In the genomic region with DNA sequence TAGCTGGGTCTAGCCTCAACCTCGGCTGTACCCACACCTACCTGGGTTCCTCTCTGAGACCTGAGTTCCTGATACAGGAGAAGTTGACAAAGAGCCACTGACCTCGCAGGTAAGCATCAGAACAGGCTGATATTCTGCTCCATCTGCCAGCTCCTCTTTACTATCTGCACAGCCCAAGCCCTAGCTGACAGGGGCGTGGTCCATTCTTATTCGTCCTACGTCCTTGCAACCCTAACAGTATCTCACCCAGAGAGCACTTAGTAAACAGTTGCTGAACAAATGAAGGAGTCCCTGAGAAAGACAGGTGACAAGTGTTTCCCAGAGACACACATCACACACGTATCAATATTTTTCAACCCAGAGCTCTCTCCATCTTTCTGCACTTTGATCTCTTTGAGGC, we compare ENCODE assay signal across 27 mouse cellular contexts. TPM values are rescaled to one million over a fixed set of nuclear protein-coding genes. Genes with fewer than 3 reads are reported as not detected.
DNase-seq lines count a peak whose midpoint lies in the region; ATAC-seq and TF ChIP-seq lines count a peak whose summit lies in the region.
"Had no signal": no experiment of that assay in that cellular context is flagged by ENCODE, and none has a peak within 500 bp of the region (broad histone marks: within the 10 kb centered on the region; RNA-seq: fewer than 3 reads in every experiment).

No protein-coding gene starts in this region.

- H3K4me3 ChIP-seq in liver, postnatal 0 days (ENCODE audit: low read depth, low read length): no peak overlapping the region
- no peak overlapping the region for H3K4me3 ChIP-seq in liver, embryonic 11.5 days (ENCODE audit: low read depth, low read length)
- no peak overlapping the region for H3K4me3 ChIP-seq in liver, embryonic 15.5 days (replicated peaks)
- no peak overlapping the region for H3K4me3 ChIP-seq in small intestine, adult 2 months (ENCODE audit: low read depth, low read length)
- H3K4me3 ChIP-seq: embryonic facial prominence, embryonic 12.5 days; forebrain, embryonic 13.5 days; gastrocnemius, adult 2 months; heart, embryonic 13.5 days; hindbrain, embryonic 12.5 days had no signal

- WGBS in liver, postnatal 0 days (ENCODE audit: insufficient replicate concordance): 75% methylated on average over 6 of the region's 6 CpGs
- 56% methylated on average over 6 of the region's 6 CpGs for WGBS in liver, embryonic 11.5 days
- 34% methylated on average over 6 of the region's 6 CpGs for WGBS in liver, embryonic 15.5 days (ENCODE audit: insufficient replicate concordance)
- 60% methylated on average over 6 of the region's 6 CpGs for WGBS in small intestine, adult 2 months

- peaks cover 12% of the 10 kb centered on the region for H3K4me1 ChIP-seq in liver, postnatal 0 days (ENCODE audit: insufficient read depth)
- peaks cover 32% of the 10 kb centered on the region for H3K4me1 ChIP-seq in liver, embryonic 11.5 days (replicated peaks; ENCODE audit: control insufficient read depth, insufficient read depth, low read length)
- H3K4me1 ChIP-seq in liver, embryonic 15.5 days (replicated peaks): peaks cover 45% of the 10 kb centered on the region
- H3K4me1 ChIP-seq in small intestine, adult 2 months (ENCODE audit: control insufficient read depth, insufficient read depth, insufficient read length, low read length): peaks cover 19% of the 10 kb centered on the region

- H3K9ac ChIP-seq in liver, postnatal 0 days (replicated peaks): no peak overlapping the region
- H3K9ac ChIP-seq in liver, embryonic 11.5 days (ENCODE audit: low read depth, low read length): no peak overlapping the region
- no peak overlapping the region for H3K9ac ChIP-seq in liver, embryonic 15.5 days
- H3K9ac ChIP-seq: embryonic facial prominence, embryonic 12.5 days; forebrain, embryonic 13.5 days; forebrain, postnatal 0 days; heart, embryonic 13.5 days; hindbrain, embryonic 12.5 days had no signal

- TF ChIP-seq EP300 in liver, postnatal 0 days (IDR thresholded peaks at IDR 0.05; ENCODE audit: low read depth): no peak

- H3K27ac ChIP-seq in liver, postnatal 0 days (ENCODE audit: low read depth): no peak overlapping the region
- H3K27ac ChIP-seq in liver, embryonic 11.5 days (ENCODE audit: low read depth, low read length): peak overlapping the region; percentile 33; the same call in 1 of the 2 replicates
- no peak overlapping the region for H3K27ac ChIP-seq in liver, embryonic 15.5 days (replicated peaks)
- peak overlapping the region; percentile 35; the same call in 1 of the 2 replicates for H3K27ac ChIP-seq in small intestine, adult 2 months (ENCODE audit: insufficient read depth, low read depth, low read length)
- H3K27ac ChIP-seq: embryonic facial prominence, embryonic 12.5 days; forebrain, embryonic 13.5 days; gastrocnemius, adult 2 months; heart, embryonic 13.5 days; hindbrain, embryonic 12.5 days had no signal

- no peak for ATAC-seq in liver, postnatal 0 days
- ATAC-seq in liver, embryonic 11.5 days (replicated peaks; ENCODE audit: low FRiP score): peak; percentile 87
- ATAC-seq in liver, embryonic 15.5 days (ENCODE audit: insufficient read depth): peak; percentile 70
- ATAC-seq: activated CD4-positive, CD25-positive, alpha-beta regulatory T cell, adult 4 months; forebrain, embryonic 13.5 days; forebrain, postnatal 0 days; hindbrain, embryonic 16.5 days had no signal

- H3K27me3 ChIP-seq in liver, postnatal 0 days (ENCODE audit: insufficient read depth, low read length): no peaks in the 10 kb centered on the region
- H3K27me3 ChIP-seq in liver, embryonic 11.5 days (replicated peaks; ENCODE audit: control insufficient read depth, insufficient read depth, low read length): no peaks in the 10 kb centered on the region
- H3K27me3 ChIP-seq in liver, embryonic 15.5 days: no peaks in the 10 kb centered on the region
- no peaks in the 10 kb centered on the region for H3K27me3 ChIP-seq in small intestine, adult 2 months (ENCODE audit: control insufficient read depth, insufficient read depth, low read length)
- H3K27me3 ChIP-seq: embryonic facial prominence, embryonic 12.5 days; forebrain, embryonic 13.5 days; heart, embryonic 13.5 days; hindbrain, embryonic 12.5 days had no signal

- no peak for TF ChIP-seq CTCF in liver, postnatal 0 days (IDR thresholded peaks at IDR 0.05; ENCODE audit: low read depth)
- TF ChIP-seq CTCF in small intestine, adult 2 months (IDR thresholded peaks at IDR 0.05; ENCODE audit: extremely low read depth, insufficient read length, insufficient replicate concordance, low read depth, low read length): no peak

- 0 out of 2 replicates have a peak, but pooled peaks cover 11% of the 10 kb centered on the region for H3K36me3 ChIP-seq in liver, postnatal 0 days (replicated peaks; ENCODE audit: insufficient read depth, low read length)
- H3K36me3 ChIP-seq in liver, embryonic 11.5 days (ENCODE audit: control insufficient read depth, insufficient read depth, low read length): peaks cover 7% of the 10 kb centered on the region
- peaks cover 14% of the 10 kb centered on the region; the same call in 1 of the 2 replicates for H3K36me3 ChIP-seq in liver, embryonic 15.5 days (replicated peaks)
- peaks cover 6% of the 10 kb centered on the region for H3K36me3 ChIP-seq in small intestine, adult 2 months (ENCODE audit: control insufficient read depth, insufficient read depth, low read length)

- H3K4me2 ChIP-seq in liver, postnatal 0 days (ENCODE audit: low read depth, low read length): no peak overlapping the region
- no peak overlapping the region; the same call in 1 of the 2 replicates for H3K4me2 ChIP-seq in liver, embryonic 11.5 days
- no peak overlapping the region for H3K4me2 ChIP-seq in liver, embryonic 15.5 days
- H3K4me2 ChIP-seq: embryonic facial prominence, embryonic 12.5 days; forebrain, embryonic 13.5 days; heart, embryonic 13.5 days; hindbrain, embryonic 12.5 days had no signal

- DNase-seq in liver: peak; percentile 49
- DNase-seq in liver, postnatal 0 days: no peak
- DNase-seq in liver, embryonic 11.5 days (ENCODE audit: low spot score): no peak
- no peak for DNase-seq in frontal cortex, postnatal 10 days (ENCODE audit: low spot score in 2 of 2)
- no peak for DNase-seq in heart, postnatal 4 days
- DNase-seq in right cerebral cortex, postnatal 36 days (ENCODE audit: low spot score in 2 of 2): no peak
- DNase-seq: adrenal gland, postnatal 14 days; cerebellum, adult 11 months; cerebellum, adult 8-10 months; cerebellum, postnatal 14 days; embryo, embryonic 11 days; forebrain, postnatal 0 days; gastrocnemius, adult 2 months; gastrocnemius, postnatal 36 days; heart, adult 11 months; heart, postnatal 36 days had no signal

- TF ChIP-seq POLR2A in small intestine, adult 2 months (IDR thresholded peaks at IDR 0.05; ENCODE audit: low read depth, low read length): no peak

- no peaks in the 10 kb centered on the region for H3K9me3 ChIP-seq in liver, postnatal 0 days (ENCODE audit: low read length)
- H3K9me3 ChIP-seq in liver, embryonic 11.5 days (ENCODE audit: control insufficient read depth, low read length): no peaks in the 10 kb centered on the region
- H3K9me3 ChIP-seq in liver, embryonic 15.5 days (replicated peaks): no peaks in the 10 kb centered on the region
- H3K9me3 ChIP-seq: embryonic facial prominence, embryonic 12.5 days; forebrain, embryonic 13.5 days; heart, embryonic 13.5 days; hindbrain, embryonic 12.5 days had no signal

RNA-seq across cellular contexts. Expression of a gene that starts 18.2 kb away (rescaled TPM):
- 11.9 and 12.7 TPM in 2 replicates for polyA plus RNA-seq in liver, postnatal 0 days (2015; fragmentation: Nextera tagmentation; extraction: Ambion mirVana)
- polyA plus RNA-seq in liver, embryonic 11.5 days (2014; fragmentation: Nextera tagmentation; extraction: Ambion mirVana): 35.0 and 37.4 TPM in 2 replicates
- 10.2 and 14.8 TPM in 2 replicates for polyA plus RNA-seq in liver, embryonic 15.5 days (2015; fragmentation: Nextera tagmentation; extraction: Ambion mirVana)
- polyA plus RNA-seq in small intestine, adult 2 months (2012; rRNA removed): 51.0 and 115 TPM in 2 replicates
- total RNA-seq in heart, postnatal 4 days (2021): 10 to 100 TPM; 59.9 to 61.8 TPM

RNA-seq across cellular contexts. Expression of a gene that starts 46.4 kb away (rescaled TPM):
- 0.21 TPM in 1 of 2 replicates, not detected in the other for polyA plus RNA-seq in liver, postnatal 0 days (2015; fragmentation: Nextera tagmentation; extraction: Ambion mirVana)
- polyA plus RNA-seq in liver, embryonic 11.5 days (2014; fragmentation: Nextera tagmentation; extraction: Ambion mirVana): not detected in 2 replicates
- polyA plus RNA-seq in liver, embryonic 15.5 days (2015; fragmentation: Nextera tagmentation; extraction: Ambion mirVana): not detected in 2 replicates
- 1.0 and 3.9 TPM in 2 replicates for polyA plus RNA-seq in small intestine, adult 2 months (2012; rRNA removed)
- total RNA-seq in heart, postnatal 4 days (2021): 10 to 100 TPM; 38.9 to 39.6 TPM
- total RNA-seq: common myeloid progenitor, adult 5-6 weeks; forebrain, postnatal 0 days; MEL had no signal
- polyA plus RNA-seq: activated CD4-positive, CD25-positive, alpha-beta regulatory T cell, adult 4 months; C2C12; forebrain, embryonic 13.5 days; hindbrain, embryonic 12.5 days; hindbrain, embryonic 16.5 days had no signal

Comparison
In these comparisons a context has a peak if more than half of its experiments do, and no peak if none do; other contexts are left out.
1. H3K27ac ChIP-seq: peak in liver, embryonic 11.5 days (single experiment) and small intestine, adult 2 months (single experiment); none in liver, postnatal 0 days (single experiment) and liver, embryonic 15.5 days (single experiment).